Mouse (Mus musculus) midbrain, embryonic 16.5 days (tissue): ENCODE results near the gene Pex16. TPM values are rescaled to one million over a fixed set of nuclear protein-coding genes. Genes with fewer than 3 reads are reported as not detected.
A peak's percentile ranks its signal among the peaks of the same experiment; 100 is the strongest.

ENCODE experiments used
- ATAC-seq: fragments of 200-750 bp; cut with Nextera tagmentation; 2 replicates; pipeline ENCODE4 v1.8.0; 2017; ENCODE audit warnings: moderate TSS enrichment
- H3K27ac ChIP-seq: fragments of 300-500 bp; sonication (generic); 2 replicates; pipeline ENCODE4 v1.5.1; 2014; ENCODE audit warnings: mild to moderate bottlenecking, low read length, mixed read lengths
- H3K27me3 ChIP-seq: fragments of 300-500 bp; sonication (generic); 2 replicates; pipeline ENCODE4 v1.6.1; 2014; ENCODE audit warnings: low read depth, low read length, mixed read lengths; ENCODE audit not compliant: control insufficient read depth, insufficient read depth
- H3K36me3 ChIP-seq: fragments of 300-500 bp; sonication (generic); 2 replicates; pipeline ENCODE4 v1.6.1; 2014; ENCODE audit warnings: mild to moderate bottlenecking, low read length, moderate library complexity, mixed read lengths; ENCODE audit not compliant: control insufficient read depth, insufficient read depth
- H3K4me1 ChIP-seq: fragments of 300-500 bp; sonication (generic); 2 replicates; pipeline ENCODE4 v1.6.1; 2014; ENCODE audit warnings: mild to moderate bottlenecking, low read length, mixed read lengths; ENCODE audit not compliant: control insufficient read depth, insufficient read depth
- H3K4me2 ChIP-seq: fragments of 300-500 bp; sonication (generic); 2 replicates; pipeline ENCODE4 v1.6.1; 2014; ENCODE audit warnings: mild to moderate bottlenecking, low read length, mixed read lengths
- H3K4me3 ChIP-seq: fragments of 300-500 bp; sonication (generic); 2 replicates; pipeline ENCODE4 v1.5.1; 2014; ENCODE audit warnings: low read depth, mild to moderate bottlenecking, low read length, moderate library complexity, mixed read lengths
- H3K9ac ChIP-seq: fragments of 300-500 bp; sonication (generic); 2 replicates; pipeline ENCODE4 v1.6.1; 2014; ENCODE audit warnings: low read depth, low read length, mixed read lengths
- H3K9me3 ChIP-seq: fragments of 300-500 bp; sonication (generic); replicated peaks from 2 replicates; pipeline ENCODE4 v1.6.1; 2014; ENCODE audit warnings: mild to moderate bottlenecking, low read length, mixed read lengths; ENCODE audit not compliant: control insufficient read depth, poor library complexity, severe bottlenecking
- WGBS: fragments of 180-500 bp; shearing (Covaris S2); extraction: QIAGEN DNeasy Blood & Tissue Kit; methylation state at CpG from one replicate; pipeline ENCODE4 v1.1.7; 2014; 5-methylcytosine and 5-hydroxymethylcytosine counted together
- microRNA-seq: library from miRNA; unstranded; fragments of <30 nt; microRNA quantifications from one replicate; pipeline ENCODE4, GENCODE M21; 2017
- polyA plus RNA-seq: library from polyadenylated mRNA; unstranded; fragments of >200 nt; fragmentation: Nextera tagmentation; extraction: Ambion mirVana; gene quantifications from 2 replicates; pipeline ENCODE4 v1.2.1, GENCODE M21; 2015

Gene Pex16
- polyA plus RNA-seq, 1 experiment from 2014 or later: 39.7 TPM

DNA sequence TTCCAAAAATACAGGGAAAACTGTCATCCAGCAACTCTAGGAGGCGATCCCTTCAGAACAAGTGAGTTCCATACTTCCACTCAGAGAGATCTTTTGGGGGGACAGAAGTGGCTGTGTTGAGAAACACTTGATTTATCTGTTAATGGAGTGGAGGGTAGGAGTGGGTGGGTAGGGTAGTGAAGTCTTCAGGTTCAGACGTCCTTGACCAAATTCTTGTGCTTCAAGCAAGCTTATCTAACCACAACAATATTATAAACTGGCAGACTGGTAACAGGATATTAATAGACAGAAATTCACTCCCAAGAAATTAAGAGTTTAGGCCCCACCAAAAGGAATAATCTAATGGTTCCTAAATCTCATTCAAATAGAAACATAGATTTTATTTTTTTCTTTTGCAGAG, 55.6 kb downstream of the Pex16 start:
- Histone ChIP-seq H3K36me3 (no peaks in the 10 kb centered on the region; the same call in 1 of the 2 replicates), H3K9ac (no peak overlapping the region), H3K27me3 (no peaks in the 10 kb centered on the region), H3K4me2 (no peak overlapping the region), H3K27ac (no peak overlapping the region), H3K4me3 (no peak overlapping the region), H3K4me1 (peaks cover 48% of the 10 kb centered on the region), H3K9me3 (no peaks in the 10 kb centered on the region)
- WGBS: 85% methylated on average over 2 of the region's 2 CpGs
- ATAC-seq: no peak

Small RNAs within 50 kb of the gene (microRNA-seq; reads per million reads assigned to microRNA genes)
- gene Mir7000: 1.7 reads per million, percentile 2 among the genes with 10 or more reads in this experiment

Other genes starting within 250 kb of the Pex16 start
- gene Large2, start 193 bp downstream of the Pex16 start, polyA plus RNA-seq: 1.9 and 2.0 TPM in 2 replicates
- 6.1 and 9.5 TPM in 2 replicates for gene 1700029I15Rik, start 7.9 kb downstream of the Pex16 start, polyA plus RNA-seq
- gene Mapk8ip1, start 26.6 kb downstream of the Pex16 start, polyA plus RNA-seq: 126 and 129 TPM in 2 replicates
- gene Cry2, start 59.4 kb downstream of the Pex16 start, polyA plus RNA-seq: 51.6 and 53.4 TPM in 2 replicates
- gene Slc35c1, start 85.9 kb downstream of the Pex16 start, polyA plus RNA-seq: 16.1 and 17.9 TPM in 2 replicates
- gene Chst1, start 225.0 kb downstream of the Pex16 start, polyA plus RNA-seq: 51.2 and 54.6 TPM in 2 replicates